Mouse (Mus musculus): ENCODE results near the gene Ctnnal1. TPM values are rescaled to one million over a fixed set of nuclear protein-coding genes. Genes with fewer than 3 reads are reported as not detected.

Gene Ctnnal1
- total and polyA plus RNA-seq, 3 experiments, result 3.3 to 5.2 (median 4.2) TPM

DNA sequence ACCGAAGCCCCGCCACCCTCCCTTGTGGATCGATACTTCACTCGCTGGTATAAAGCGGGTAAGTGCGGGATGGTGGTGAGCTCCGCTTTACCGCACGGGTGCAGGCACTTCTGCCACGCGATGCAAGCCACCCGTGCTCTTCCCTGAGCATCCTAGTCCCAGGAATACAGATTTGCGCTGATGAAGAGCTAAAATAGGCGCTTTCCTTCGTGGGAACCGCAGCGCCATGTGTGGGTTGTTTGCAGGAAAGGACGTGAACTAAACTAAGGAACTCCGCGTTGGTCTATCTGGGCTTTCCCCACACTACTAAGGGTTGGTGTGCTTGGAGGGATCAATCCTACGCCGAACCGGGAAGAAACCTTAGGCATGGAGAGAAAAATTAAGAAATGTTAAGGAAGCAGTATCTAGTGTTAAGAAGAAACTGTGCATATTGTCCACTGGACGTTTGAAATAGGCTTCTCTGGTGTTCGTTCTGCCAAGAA, 62.3 kb downstream of the Ctnnal1 start:
- TF ChIP-seq SMC3 (IDR thresholded peaks at IDR 0.05; ENCODE audit: low read depth, low read length) (no peak), ZKSCAN1 (IDR thresholded peaks at IDR 0.05; ENCODE audit: borderline replicate concordance, low read depth, low read length) (no peak), GABPA (IDR thresholded peaks at IDR 0.05; ENCODE audit: insufficient replicate concordance, low read depth, low read length) (no peak)
- Histone ChIP-seq H3K27me3 (replicated peaks) (no peaks in the 10 kb centered on the region), H3K4me3 (replicated peaks in 1 of 3; ENCODE audit: low read depth in 2 of 3, low read length in 2 of 3, poor library complexity in 1 of 3) (peak overlapping the region; percentile 88 to 99 (median 95)), H3K79me2 (replicated peaks; ENCODE audit: control insufficient read depth, extremely low read depth, insufficient read depth, poor library complexity, severe bottlenecking) (peaks cover 36% of the 10 kb centered on the region), H3K36me3 (replicated peaks in 1 of 2; ENCODE audit: control insufficient read depth in 1 of 2, insufficient read depth in 1 of 2, low read length in 1 of 2) (peaks cover 34 to 70% of the 10 kb centered on the region in 2 experiments), H3K4me1 (ENCODE audit: control insufficient read depth in 1 of 2, insufficient read depth in 2 of 2) (peaks cover 10 to 29% of the 10 kb centered on the region in 2 experiments), H3K9ac (ENCODE audit: insufficient read depth, low read depth) (peak overlapping the region; percentile 75), H3K4me2 (ENCODE audit: insufficient read depth, low read depth, poor library complexity, severe bottlenecking) (peak overlapping the region; percentile 86), H3K27ac (ENCODE audit: insufficient read depth, low read depth) (peak overlapping the region; percentile 56), H3K9me3 (replicated peaks; ENCODE audit: low read length) (no peaks in the 10 kb centered on the region)
- in situ Hi-C loops (cut with MboI; ENCODE audit: low pct_ligation_motif_present, low pct_unique_long_range_greater_than_20kb, low sequenced_read_pairs), result no loop called here
- DNase-seq (ENCODE audit: extremely low read depth), result no peak
- dilution Hi-C loops (cut with MboI; ENCODE audit: extremely low pct_ligation_motif_present, extremely low pct_unique_long_range_greater_than_20kb, low sequenced_read_pairs), result no loop called here

DNA sequence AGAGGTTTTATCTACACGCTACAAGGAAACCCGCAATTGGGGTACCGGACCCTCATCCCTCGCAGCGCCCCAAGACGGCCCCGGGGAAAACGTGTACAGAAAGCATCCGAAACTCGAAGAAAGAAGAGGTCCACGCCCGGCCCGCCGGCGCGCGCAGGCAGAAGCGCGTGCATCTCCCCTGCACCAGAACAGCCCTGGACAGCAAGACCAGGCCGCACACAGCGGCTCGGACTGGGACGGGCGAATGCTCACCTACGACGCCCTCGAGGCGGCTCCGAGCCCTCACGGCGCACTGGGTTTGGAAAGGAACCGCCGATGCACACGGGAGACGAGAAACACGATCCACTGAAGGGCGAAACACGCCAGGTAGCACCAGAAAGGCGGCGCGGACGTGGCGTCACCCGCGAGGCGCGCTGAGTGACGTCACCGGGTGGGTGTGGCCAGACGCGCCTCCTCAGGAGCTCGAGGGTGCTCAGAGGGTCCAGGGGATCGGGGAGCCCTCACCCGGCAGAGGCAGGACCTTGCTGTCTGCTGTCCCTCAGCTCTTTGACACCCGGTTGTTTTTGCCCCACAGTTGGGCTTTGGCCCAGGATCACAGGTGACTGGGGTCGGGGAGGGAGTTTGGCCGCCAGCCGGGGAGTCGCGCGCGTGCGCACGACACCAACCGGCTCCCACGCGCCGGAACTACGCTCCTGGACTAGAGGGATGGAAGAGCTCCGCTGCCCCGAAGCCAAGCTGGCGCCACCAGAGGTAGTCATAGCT, 62.9 kb downstream of the Ctnnal1 start, which contains the start of the genes Elp1 and Fam206a:
Gene Elp1 (minus strand): TSS at position 425 of the 762 bp plus-strand sequence.
Gene Fam206a (plus strand): TSS at position 439 of the 762 bp plus-strand sequence.
- TF ChIP-seq POLR2AphosphoS2 (IDR thresholded peaks at IDR 0.05; ENCODE audit: low read depth, low read length), result peak; percentile 63; the same call in 1 of the 2 replicates
- peak; percentile 92 for TF ChIP-seq POLR2A (IDR thresholded peaks at IDR 0.05; ENCODE audit: low read depth, low read length)
- peak; percentile 83; the same call in 1 of the 2 replicates for TF ChIP-seq SIN3A (IDR thresholded peaks at IDR 0.05; ENCODE audit: low read length)
- TF ChIP-seq NELFE (IDR thresholded peaks at IDR 0.05; ENCODE audit: low read depth, low read length), result peak; percentile 84
- TF ChIP-seq ETS1 (conservative IDR thresholded peaks at IDR 0.05; ENCODE audit: low read depth, low read length), result no peak
- peak; percentile 93 for TF ChIP-seq NRF1 (IDR thresholded peaks at IDR 0.05; ENCODE audit: low read depth, low read length)
- no peak for TF ChIP-seq RCOR1 (conservative IDR thresholded peaks at IDR 0.05; ENCODE audit: low read depth, low read length)
- TF ChIP-seq MEF2A (IDR thresholded peaks at IDR 0.05; ENCODE audit: borderline replicate concordance, low read depth, low read length), result no peak
- TF ChIP-seq HCFC1 (IDR thresholded peaks at IDR 0.05; ENCODE audit: low read depth, low read length), result peak; percentile 86
- no peak for TF ChIP-seq MAZ (IDR thresholded peaks at IDR 0.05; ENCODE audit: low read depth, low read length)
- TF ChIP-seq ELF1 (IDR thresholded peaks at IDR 0.05; ENCODE audit: low read depth, low read length), result peak; percentile 46; the same call in 1 of the 2 replicates
- TF ChIP-seq MXI1 (IDR thresholded peaks at IDR 0.05; ENCODE audit: low read depth, low read length), result peak; percentile 92
- 0 out of 2 replicates have a peak, but pooled peaks have one; percentile 39 for TF ChIP-seq TBP (conservative IDR thresholded peaks at IDR 0.05; ENCODE audit: low read depth, low read length)
- peak; percentile 75 for TF ChIP-seq MYC (IDR thresholded peaks at IDR 0.05; ENCODE audit: low read depth, low read length)
- peak; percentile 89 for TF ChIP-seq MAX (IDR thresholded peaks at IDR 0.05; ENCODE audit: low read length)
- peak; percentile 56; the same call in 1 of the 2 replicates for TF ChIP-seq ZMIZ1 (IDR thresholded peaks at IDR 0.05; ENCODE audit: low read depth, low read length)
- no peak; the same call in 1 of the 2 replicates for TF ChIP-seq GABPA (IDR thresholded peaks at IDR 0.05; ENCODE audit: insufficient replicate concordance, low read depth, low read length)
- TF ChIP-seq KAT2A (IDR thresholded peaks at IDR 0.05; ENCODE audit: insufficient replicate concordance, low read length), result peak; percentile 80; the same call in 1 of the 2 replicates
- DNase-seq (ENCODE audit: extremely low read depth), result peak; percentile 82
- H3K79me2 ChIP-seq (replicated peaks; ENCODE audit: control insufficient read depth, extremely low read depth, insufficient read depth, poor library complexity, severe bottlenecking), result peaks cover 36% of the 10 kb centered on the region
- H3K9me3 ChIP-seq (replicated peaks; ENCODE audit: low read length), result no peaks in the 10 kb centered on the region
- H3K4me3 ChIP-seq (replicated peaks in 1 of 3; ENCODE audit: low read depth in 2 of 3, low read length in 2 of 3, poor library complexity in 1 of 3), result peak within 1 kb of the TSS; percentile 88 to 99 (median 95)
- in situ Hi-C loops (cut with MboI; ENCODE audit: low pct_ligation_motif_present, low pct_unique_long_range_greater_than_20kb, low sequenced_read_pairs) (no loop called here), dilution Hi-C loops (cut with MboI; ENCODE audit: extremely low pct_ligation_motif_present, extremely low pct_unique_long_range_greater_than_20kb, low sequenced_read_pairs) (no loop called here)
- peaks cover 34 to 70% of the 10 kb centered on the region in 2 experiments for H3K36me3 ChIP-seq (replicated peaks in 1 of 2; ENCODE audit: control insufficient read depth in 1 of 2, insufficient read depth in 1 of 2, low read length in 1 of 2)
- peak within 1 kb of the TSS; percentile 56 for H3K27ac ChIP-seq (ENCODE audit: insufficient read depth, low read depth)
- peaks cover 10 to 29% of the 10 kb centered on the region in 2 experiments for H3K4me1 ChIP-seq (ENCODE audit: control insufficient read depth in 1 of 2, insufficient read depth in 2 of 2)
- peak within 1 kb of the TSS; percentile 93 for H3K4me2 ChIP-seq (ENCODE audit: insufficient read depth, low read depth, poor library complexity, severe bottlenecking)
- no peaks in the 10 kb centered on the region for H3K27me3 ChIP-seq (replicated peaks)
- H3K9ac ChIP-seq (ENCODE audit: insufficient read depth, low read depth), result peak within 1 kb of the TSS; percentile 75
